Mouse (Mus musculus) heart, postnatal 0 days (tissue): ENCODE results near the gene Pld1. TPM values are rescaled to one million over a fixed set of nuclear protein-coding genes. Genes with fewer than 3 reads are reported as not detected.

Source experiments
- ATAC-seq: fragments of 200-750 bp; cut with Nextera tagmentation; 2 replicates; pipeline ENCODE4 v1.8.0; 2017; ENCODE audit warnings: low read depth, moderate number of reproducible peaks, moderate library complexity; ENCODE audit not compliant: insufficient read depth
- DNase-seq: peaks from one replicate; pipeline ENCODE4 v3.0.0-alpha.2; 2016; ENCODE audit warnings: low spot score
- H3K27ac ChIP-seq: fragments of 300-500 bp; sonication (generic); 2 replicates; pipeline ENCODE4 v1.5.1; 2014; ENCODE audit warnings: low read depth, mild to moderate bottlenecking
- H3K27me3 ChIP-seq: fragments of 300-500 bp; sonication (generic); 2 replicates; pipeline ENCODE4 v1.6.1; 2014; ENCODE audit warnings: low read length, mixed read lengths; ENCODE audit not compliant: control insufficient read depth, insufficient read depth
- H3K36me3 ChIP-seq: fragments of 300-500 bp; sonication (generic); replicated peaks from 2 replicates; pipeline ENCODE4 v1.6.1; 2014; ENCODE audit warnings: low read length, mixed read lengths; ENCODE audit not compliant: control insufficient read depth, insufficient read depth
- H3K4me1 ChIP-seq: fragments of 300-500 bp; sonication (generic); 2 replicates; pipeline ENCODE4 v1.6.1; 2014; ENCODE audit warnings: antibody characterized with exemption; ENCODE audit not compliant: control insufficient read depth, insufficient read depth
- H3K4me2 ChIP-seq: fragments of 300-500 bp; sonication (generic); 2 replicates; pipeline ENCODE4 v1.6.1; 2014; ENCODE audit warnings: low read depth, mild to moderate bottlenecking, low read length, moderate library complexity
- H3K4me3 ChIP-seq: fragments of 300-500 bp; sonication (generic); 2 replicates; pipeline ENCODE4 v1.5.1; 2014; ENCODE audit warnings: low read depth, low read length
- H3K9ac ChIP-seq: fragments of 300-500 bp; sonication (generic); replicated peaks from 2 replicates; pipeline ENCODE4 v1.6.1; 2014; ENCODE audit warnings: low read depth, low read length, mixed read lengths
- H3K9me3 ChIP-seq: fragments of 300-500 bp; sonication (generic); replicated peaks from 2 replicates; pipeline ENCODE4 v1.6.1; 2016; ENCODE audit warnings: low read length; ENCODE audit not compliant: control insufficient read depth
- CTCF ChIP-seq: IDR thresholded peaks from 2 replicates; pipeline ENCODE4 v1.5.1; 2016; ENCODE audit warnings: antibody characterized with exemption, control low read depth, low read depth
- EP300 ChIP-seq: IDR thresholded peaks from 2 replicates; pipeline ENCODE4 v1.6.1; 2016; ENCODE audit warnings: antibody characterized with exemption, low read depth
- WGBS: fragments of 180-500 bp; shearing (Covaris S2); extraction: QIAGEN DNeasy Blood & Tissue Kit; methylation state at CpG from one replicate; pipeline ENCODE4 v1.1.7; 2014; 5-methylcytosine and 5-hydroxymethylcytosine counted together
- polyA plus RNA-seq: library from polyadenylated mRNA; unstranded; fragments of >200 nt; fragmentation: Nextera tagmentation; extraction: Ambion mirVana; gene quantifications from 2 replicates; pipeline ENCODE4 v1.2.1, GENCODE M21; 2015
- total RNA-seq: library from RNA; depleted of rRNA; stranded (reverse); fragments of >200 nt; gene quantifications from 2 replicates; pipeline ENCODE4 v1.2.3, GENCODE M21; 2014; ENCODE audit warnings: low replicate concordance

Gene Pld1
- total and polyA plus RNA-seq, 2 experiments from 2014 or later: 5.0 to 7.6 TPM

DNA sequence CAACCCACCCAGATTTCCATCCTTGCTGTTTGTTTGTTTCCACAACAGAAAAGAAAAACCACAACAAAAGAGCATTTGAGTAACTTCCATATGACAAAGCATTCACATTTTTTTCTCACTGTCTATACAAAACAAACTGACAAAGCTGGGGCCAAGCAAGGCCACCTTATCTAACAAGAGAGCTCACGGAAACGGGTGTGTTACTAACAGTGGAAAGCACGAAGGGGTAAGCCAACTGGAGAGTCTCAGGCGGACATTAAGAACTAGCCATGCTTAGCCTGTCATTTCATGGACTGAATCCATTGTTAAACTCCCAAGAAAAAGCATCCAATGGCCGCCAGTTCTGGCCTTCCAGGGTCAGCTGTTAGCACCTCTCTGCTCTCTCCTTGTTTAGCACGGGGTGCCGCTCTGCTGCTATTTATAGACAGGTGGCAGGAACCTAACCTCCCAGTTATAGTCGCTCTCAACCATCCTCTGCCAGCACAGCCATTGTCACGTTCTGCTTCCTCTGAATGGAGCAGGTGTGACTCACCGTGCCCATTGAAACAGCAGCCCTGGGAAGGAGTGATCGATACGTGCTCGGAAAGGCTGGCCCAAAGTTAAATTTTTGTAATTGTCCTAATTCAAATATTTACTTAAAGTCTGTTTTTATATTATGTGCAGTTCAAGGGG lies 33.7 kb upstream of the Pld1 start:
- peak overlapping the region; percentile 69 for H3K27ac ChIP-seq
- H3K27me3 ChIP-seq: no peaks in the 10 kb centered on the region
- H3K36me3 ChIP-seq: no peaks in the 10 kb centered on the region
- H3K4me1 ChIP-seq: peaks cover 11% of the 10 kb centered on the region
- ATAC-seq (peak; percentile 93), DNase-seq (peak; percentile 85)
- no peak overlapping the region for H3K9ac ChIP-seq
- no peak overlapping the region for H3K4me3 ChIP-seq
- no peaks in the 10 kb centered on the region for H3K9me3 ChIP-seq
- WGBS: 9% methylated on average over 13 of the region's 13 CpGs
- H3K4me2 ChIP-seq: no peak overlapping the region
- TF ChIP-seq CTCF (peak; percentile 6; the same call in 1 of the 2 replicates), EP300 (no peak; the same call in 1 of the 2 replicates)

DNA sequence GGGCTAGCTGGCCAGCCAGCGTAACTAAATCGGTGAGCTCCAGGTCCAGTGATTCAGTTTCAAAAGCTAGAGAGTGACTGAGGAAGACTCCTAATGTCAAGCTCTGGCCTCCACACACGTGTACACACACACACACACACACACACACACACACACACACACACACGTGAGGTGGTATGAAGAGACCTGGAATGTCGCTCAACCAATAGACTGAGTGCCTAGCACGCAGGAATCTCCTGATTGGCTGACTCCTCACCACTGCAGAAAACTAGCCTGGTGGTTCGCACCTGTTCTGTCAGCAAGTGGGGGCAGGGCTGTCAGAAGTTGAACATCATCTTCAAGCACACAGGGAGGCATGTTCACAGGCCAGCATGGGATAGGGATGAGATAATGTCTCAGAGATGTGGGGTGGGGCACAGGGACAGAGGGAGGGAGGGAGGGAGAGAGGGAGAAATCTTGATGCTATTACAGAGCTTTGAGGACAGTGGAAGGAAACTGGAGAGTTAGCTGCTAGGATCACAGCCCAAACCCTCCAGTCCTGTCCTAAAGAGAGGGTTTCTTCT lies 31.8 kb upstream of the Pld1 start:
- Histone ChIP-seq H3K9me3 (0 out of 2 replicates have a peak, but pooled peaks cover 5% of the 10 kb centered on the region), H3K27me3 (no peaks in the 10 kb centered on the region), H3K4me2 (no peak overlapping the region), H3K4me1 (peaks cover 11% of the 10 kb centered on the region), H3K27ac (no peak overlapping the region), H3K9ac (no peak overlapping the region), H3K4me3 (no peak overlapping the region), H3K36me3 (no peaks in the 10 kb centered on the region)
- 76% methylated on average over 7 of the region's 7 CpGs for WGBS
- ATAC-seq (no peak), DNase-seq (no peak)
- TF ChIP-seq CTCF (no peak), EP300 (no peak)

DNA sequence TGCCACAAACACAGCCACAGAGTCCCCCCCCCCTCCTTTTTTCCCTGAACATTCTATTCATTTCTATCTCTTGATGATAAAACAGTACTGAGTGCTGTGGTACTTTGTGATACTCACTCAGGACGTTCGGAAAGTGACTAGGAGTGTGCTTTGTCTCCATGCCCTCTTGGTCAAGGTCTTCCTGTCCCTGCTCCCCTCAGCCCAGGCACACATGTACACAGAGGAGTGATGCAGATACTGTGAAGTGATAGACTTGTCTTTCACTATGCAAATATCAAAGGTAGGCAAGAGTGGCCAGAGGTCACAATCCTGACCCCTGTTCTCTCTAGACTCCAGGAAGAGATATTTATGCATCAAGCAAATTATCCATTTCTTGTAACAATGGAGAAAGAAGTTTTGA lies 31.2 kb upstream of the Pld1 start:
- TF ChIP-seq CTCF (no peak), EP300 (no peak)
- Histone ChIP-seq H3K9ac (no peak overlapping the region), H3K27me3 (no peaks in the 10 kb centered on the region), H3K27ac (no peak overlapping the region), H3K4me1 (peaks cover 11% of the 10 kb centered on the region), H3K4me2 (no peak overlapping the region), H3K4me3 (no peak overlapping the region), H3K36me3 (no peaks in the 10 kb centered on the region), H3K9me3 (0 out of 2 replicates have a peak, but pooled peaks cover 5% of the 10 kb centered on the region)
- DNase-seq (no peak), ATAC-seq (no peak)
- 45% methylated on average over 2 of the region's 2 CpGs for WGBS

DNA sequence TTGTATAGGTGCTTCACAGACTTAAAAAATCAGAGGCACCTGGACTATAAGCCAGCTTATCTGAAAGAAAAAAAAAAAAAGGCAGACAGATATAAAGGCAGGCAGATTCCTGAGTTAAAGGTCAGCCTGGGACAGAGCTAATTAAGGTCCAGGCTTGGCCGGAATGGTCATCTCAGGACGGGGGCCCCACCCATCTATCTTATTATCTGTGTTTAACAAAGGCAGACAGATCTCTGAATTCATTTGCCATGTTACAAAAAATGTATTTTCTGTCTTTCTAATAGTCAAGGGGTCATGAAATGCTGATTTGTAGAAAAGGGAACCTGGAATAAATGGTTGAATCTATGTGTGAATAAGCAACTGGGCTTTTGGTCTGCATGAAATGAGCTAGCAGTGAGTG lies 30.2 kb upstream of the Pld1 start:
- Histone ChIP-seq H3K9ac (no peak overlapping the region), H3K27me3 (no peaks in the 10 kb centered on the region), H3K27ac (no peak overlapping the region), H3K9me3 (0 out of 2 replicates have a peak, but pooled peaks cover 5% of the 10 kb centered on the region), H3K4me3 (no peak overlapping the region), H3K36me3 (no peaks in the 10 kb centered on the region), H3K4me1 (peaks cover 11% of the 10 kb centered on the region), H3K4me2 (no peak overlapping the region)
- no peak for TF ChIP-seq EP300
- no peak for TF ChIP-seq CTCF
- 73% methylated on average over 2 of the region's 2 CpGs for WGBS
- no peak for DNase-seq
- ATAC-seq: no peak

DNA sequence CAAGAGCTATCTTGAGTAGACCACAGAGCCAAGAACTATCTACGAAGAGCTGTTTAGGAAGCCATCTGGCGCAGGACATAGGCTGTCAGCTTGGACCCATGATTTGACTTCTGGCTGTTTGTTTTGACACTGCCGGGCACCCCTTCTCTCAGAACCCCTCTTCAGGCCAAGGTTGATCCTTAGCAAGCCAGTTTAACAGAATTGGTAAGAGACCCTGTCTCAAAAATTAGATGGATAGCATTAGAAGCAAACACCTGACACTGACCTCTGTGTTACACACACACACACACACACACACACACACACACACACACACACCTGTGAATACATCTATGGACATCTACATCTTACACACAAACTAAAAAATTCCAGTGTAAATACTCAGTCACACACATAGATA lies 29.5 kb upstream of the Pld1 start:
- H3K9me3 ChIP-seq: 0 out of 2 replicates have a peak, but pooled peaks cover 5% of the 10 kb centered on the region
- ATAC-seq (no peak), DNase-seq (no peak)
- peaks cover 11% of the 10 kb centered on the region for H3K4me1 ChIP-seq
- H3K27ac ChIP-seq: no peak overlapping the region
- H3K4me3 ChIP-seq: no peak overlapping the region
- H3K4me2 ChIP-seq: no peak overlapping the region
- H3K27me3 ChIP-seq: no peaks in the 10 kb centered on the region
- TF ChIP-seq CTCF: no peak
- TF ChIP-seq EP300: no peak
- H3K36me3 ChIP-seq: no peaks in the 10 kb centered on the region
- WGBS: 86% methylated on average over 3 of the region's 3 CpGs
- no peak overlapping the region for H3K9ac ChIP-seq
